Mouse (Mus musculus): ENCODE results near the gene Sipa1l3.

- TF ChIP-seq POLR2A (IDR thresholded peaks at IDR 0.05; ENCODE audit: borderline replicate concordance, insufficient read depth, low read length) = no peak
- no peak for TF ChIP-seq CTCF (IDR thresholded peaks at IDR 0.05; ENCODE audit: borderline replicate concordance, insufficient read depth, low read depth, low read length)
These were observed 63.5 kb downstream of the Sipa1l3 start for GRCm38 (mm10) chr7:29454965-29455364.
